Mouse (Mus musculus): ENCODE results near the gene Mpped2. TPM values are rescaled to one million over a fixed set of nuclear protein-coding genes. Genes with fewer than 3 reads are reported as not detected.
A peak's percentile ranks its signal among the peaks of the same experiment; 100 is the strongest.

The Mpped2 gene
- polyA plus RNA-seq, 1 experiment from 2014 or later, result 83.9 TPM

DNA sequence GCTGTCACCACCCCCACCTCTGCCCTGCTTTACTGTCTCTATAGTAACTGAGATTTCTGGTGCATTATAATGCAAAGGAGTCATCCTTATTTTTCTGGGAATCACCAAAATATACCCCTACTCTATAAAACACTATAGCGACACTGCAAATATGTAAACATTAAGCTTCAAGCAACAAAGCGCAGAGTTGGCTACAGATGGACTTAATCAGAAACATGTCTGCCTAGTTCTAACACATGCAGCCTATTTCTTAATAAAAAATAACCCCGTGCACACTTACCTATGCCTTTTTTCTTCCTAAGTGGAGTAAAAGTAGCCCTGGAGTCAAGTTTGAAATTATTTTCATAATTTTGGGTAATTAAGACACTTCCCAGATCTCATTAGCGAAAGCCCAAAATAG lies 144.2 kb downstream of the Mpped2 start:
- WGBS, result 87% methylated on average over 4 of the region's 4 CpGs
- no peak for DNase-seq (ENCODE audit: low spot score)
- H3K4me3 ChIP-seq (ENCODE audit: low read depth, low read length), result no peak overlapping the region
- H3K27me3 ChIP-seq (ENCODE audit: control insufficient read depth, insufficient read depth, low read length), result no peaks in the 10 kb centered on the region
- H3K4me2 ChIP-seq (ENCODE audit: low read depth), result no peak overlapping the region
- no peaks in the 10 kb centered on the region for H3K4me1 ChIP-seq (ENCODE audit: control insufficient read depth, insufficient read depth, low read length)
- ATAC-seq (ENCODE audit: insufficient read depth, low FRiP score, low TSS enrichment), result no peak
- H3K36me3 ChIP-seq (ENCODE audit: control insufficient read depth, insufficient read depth, low read length), result no peaks in the 10 kb centered on the region
- H3K9me3 ChIP-seq (ENCODE audit: control insufficient read depth, low read length), result no peaks in the 10 kb centered on the region
- no peak overlapping the region for H3K27ac ChIP-seq (ENCODE audit: low read depth, low read length)
- no peak overlapping the region for H3K9ac ChIP-seq (ENCODE audit: low read length)

- Histone ChIP-seq H3K4me1 (ENCODE audit: control insufficient read depth, insufficient read depth, low read length) (peaks cover 8% of the 10 kb centered on the region), H3K9ac (ENCODE audit: low read length) (no peak overlapping the region), H3K4me3 (ENCODE audit: low read depth, low read length) (no peak overlapping the region), H3K36me3 (ENCODE audit: control insufficient read depth, insufficient read depth, low read length) (no peaks in the 10 kb centered on the region), H3K4me2 (ENCODE audit: low read depth) (no peak overlapping the region), H3K27ac (ENCODE audit: low read depth, low read length) (no peak overlapping the region), H3K9me3 (ENCODE audit: control insufficient read depth, low read length) (no peaks in the 10 kb centered on the region), H3K27me3 (ENCODE audit: control insufficient read depth, insufficient read depth, low read length) (no peaks in the 10 kb centered on the region)
- ATAC-seq (ENCODE audit: insufficient read depth, low FRiP score, low TSS enrichment) (no peak), DNase-seq (ENCODE audit: low spot score) (no peak)
- WGBS, result 70% methylated on average over 9 of the region's 9 CpGs
Measured at GRCm38 (mm10) chr2:106844147-106844546, 151.1 kb downstream of the Mpped2 start.

GRCm38 (mm10) chr2:106844766-106845678 lies 152.0 kb downstream of the Mpped2 start:
- ATAC-seq (ENCODE audit: insufficient read depth, low FRiP score, low TSS enrichment), result no peak

DNA sequence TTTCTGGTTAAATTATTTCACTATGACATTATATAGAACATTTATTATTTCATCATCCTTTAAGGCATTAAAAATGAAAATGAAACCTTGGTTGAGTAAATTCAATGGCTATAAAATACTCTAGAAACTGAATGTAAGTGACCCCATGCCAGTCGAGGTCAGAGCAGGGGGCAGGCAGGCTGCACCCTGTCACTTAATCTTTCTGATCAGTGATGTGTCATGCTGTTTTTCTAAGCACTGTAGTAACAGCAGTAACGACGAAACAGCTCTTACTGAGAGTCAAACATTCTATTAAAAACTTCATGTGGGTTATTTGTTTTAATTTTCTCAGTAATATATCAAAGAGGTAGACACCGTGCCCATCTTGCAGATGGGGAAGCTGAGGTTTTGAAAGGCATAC lies 153.4 kb downstream of the Mpped2 start:
- ATAC-seq (ENCODE audit: insufficient read depth, low FRiP score, low TSS enrichment) (no peak), DNase-seq (ENCODE audit: low spot score) (no peak)
- no peaks in the 10 kb centered on the region for H3K36me3 ChIP-seq (ENCODE audit: control insufficient read depth, insufficient read depth, low read length)
- H3K9ac ChIP-seq (ENCODE audit: low read length), result no peak overlapping the region
- no peaks in the 10 kb centered on the region for H3K27me3 ChIP-seq (ENCODE audit: control insufficient read depth, insufficient read depth, low read length)
- 37% methylated on average over 4 of the region's 4 CpGs for WGBS
- no peak overlapping the region for H3K27ac ChIP-seq (ENCODE audit: low read depth, low read length)
- no peak overlapping the region for H3K4me3 ChIP-seq (ENCODE audit: low read depth, low read length)
- H3K9me3 ChIP-seq (ENCODE audit: control insufficient read depth, low read length), result no peaks in the 10 kb centered on the region
- H3K4me1 ChIP-seq (ENCODE audit: control insufficient read depth, insufficient read depth, low read length), result peaks cover 8% of the 10 kb centered on the region
- no peak overlapping the region for H3K4me2 ChIP-seq (ENCODE audit: low read depth)

More at GRCm38 (mm10) chr2:106844766-106845678, 152.0 kb downstream of the Mpped2 start:
- H3K27ac ChIP-seq (ENCODE audit: low read depth, low read length), result no peak overlapping the region
- H3K4me2 ChIP-seq (ENCODE audit: low read depth), result no peak overlapping the region
- H3K9me3 ChIP-seq (ENCODE audit: control insufficient read depth, low read length), result no peaks in the 10 kb centered on the region
- H3K36me3 ChIP-seq (ENCODE audit: control insufficient read depth, insufficient read depth, low read length), result no peaks in the 10 kb centered on the region
- peaks cover 8% of the 10 kb centered on the region for H3K4me1 ChIP-seq (ENCODE audit: control insufficient read depth, insufficient read depth, low read length)
- no peak overlapping the region for H3K4me3 ChIP-seq (ENCODE audit: low read depth, low read length)
- DNase-seq (ENCODE audit: low spot score), result no peak
- no peaks in the 10 kb centered on the region for H3K27me3 ChIP-seq (ENCODE audit: control insufficient read depth, insufficient read depth, low read length)
- WGBS, result 61% methylated on average over 10 of the region's 10 CpGs
- H3K9ac ChIP-seq (ENCODE audit: low read length), result no peak overlapping the region

GRCm38 (mm10) chr2:106849389-106849788 lies 156.3 kb downstream of the Mpped2 start:
- no peak overlapping the region for H3K4me2 ChIP-seq (ENCODE audit: low read depth)
- H3K9ac ChIP-seq (ENCODE audit: low read length), result no peak overlapping the region
- H3K27ac ChIP-seq (ENCODE audit: low read depth, low read length), result no peak overlapping the region
- H3K36me3 ChIP-seq (ENCODE audit: control insufficient read depth, insufficient read depth, low read length), result no peaks in the 10 kb centered on the region
- 54% methylated on average over 9 of the region's 9 CpGs for WGBS
- peaks cover 11% of the 10 kb centered on the region for H3K4me1 ChIP-seq (ENCODE audit: control insufficient read depth, insufficient read depth, low read length)
- ATAC-seq (ENCODE audit: insufficient read depth, low FRiP score, low TSS enrichment) (0 out of 2 replicates have a peak, but pooled peaks have one; percentile 21), DNase-seq (ENCODE audit: low spot score) (no peak)
- no peak overlapping the region for H3K4me3 ChIP-seq (ENCODE audit: low read depth, low read length)
- no peaks in the 10 kb centered on the region for H3K27me3 ChIP-seq (ENCODE audit: control insufficient read depth, insufficient read depth, low read length)
- no peaks in the 10 kb centered on the region for H3K9me3 ChIP-seq (ENCODE audit: control insufficient read depth, low read length)

- no peak overlapping the region for H3K4me3 ChIP-seq (ENCODE audit: low read depth, low read length)
- no peaks in the 10 kb centered on the region for H3K36me3 ChIP-seq (ENCODE audit: control insufficient read depth, insufficient read depth, low read length)
- no peak overlapping the region for H3K4me2 ChIP-seq (ENCODE audit: low read depth)
- H3K27me3 ChIP-seq (ENCODE audit: control insufficient read depth, insufficient read depth, low read length), result no peaks in the 10 kb centered on the region
- 87% methylated on average over 8 of the region's 8 CpGs for WGBS
- H3K27ac ChIP-seq (ENCODE audit: low read depth, low read length), result no peak overlapping the region
- peaks cover 27% of the 10 kb centered on the region for H3K4me1 ChIP-seq (ENCODE audit: control insufficient read depth, insufficient read depth, low read length)
- DNase-seq (ENCODE audit: low spot score) (no peak), ATAC-seq (ENCODE audit: insufficient read depth, low FRiP score, low TSS enrichment) (no peak)
- H3K9ac ChIP-seq (ENCODE audit: low read length), result no peak overlapping the region
- H3K9me3 ChIP-seq (ENCODE audit: control insufficient read depth, low read length), result no peaks in the 10 kb centered on the region
Measured at GRCm38 (mm10) chr2:106851515-106851914, 158.4 kb downstream of the Mpped2 start.

GRCm38 (mm10) chr2:106854213-106854612 lies 161.1 kb downstream of the Mpped2 start:
- DNase-seq (ENCODE audit: low spot score), result no peak
- 47% methylated on average over 4 of the region's 4 CpGs for WGBS
- Histone ChIP-seq H3K9ac (ENCODE audit: low read length) (no peak overlapping the region; the same call in 1 of the 2 replicates), H3K27ac (ENCODE audit: low read depth, low read length) (no peak overlapping the region; the same call in 1 of the 2 replicates), H3K36me3 (ENCODE audit: control insufficient read depth, insufficient read depth, low read length) (no peaks in the 10 kb centered on the region), H3K4me1 (ENCODE audit: control insufficient read depth, insufficient read depth, low read length) (peaks cover 33% of the 10 kb centered on the region), H3K27me3 (ENCODE audit: control insufficient read depth, insufficient read depth, low read length) (no peaks in the 10 kb centered on the region), H3K4me2 (ENCODE audit: low read depth) (no peak overlapping the region), H3K9me3 (ENCODE audit: control insufficient read depth, low read length) (no peaks in the 10 kb centered on the region), H3K4me3 (ENCODE audit: low read depth, low read length) (no peak overlapping the region)
- no peak for ATAC-seq (ENCODE audit: insufficient read depth, low FRiP score, low TSS enrichment)

DNA sequence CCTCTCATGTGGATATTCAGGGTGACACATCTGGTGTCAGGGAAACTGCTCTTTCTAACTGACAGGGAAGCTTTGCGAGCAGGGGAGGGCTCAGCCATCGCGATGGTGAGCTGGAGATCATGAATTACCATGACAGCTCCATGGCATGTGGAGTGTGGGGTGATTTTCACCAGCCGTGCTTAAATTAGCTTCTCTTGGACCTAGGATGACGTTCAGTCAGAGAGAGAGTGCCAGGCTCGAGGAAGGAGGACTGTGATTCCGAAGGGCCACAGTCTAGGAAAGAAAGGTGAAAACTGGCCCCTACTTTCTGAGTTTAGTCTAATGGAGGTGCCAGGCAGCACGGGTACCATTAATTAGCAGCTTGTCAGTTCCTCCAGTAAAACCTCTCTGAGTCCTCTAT lies 161.7 kb downstream of the Mpped2 start:
- ATAC-seq (ENCODE audit: insufficient read depth, low FRiP score, low TSS enrichment) (peak; percentile 25; the same call in 1 of the 2 replicates), DNase-seq (ENCODE audit: low spot score) (peak; percentile 38)
- H3K4me2 ChIP-seq (ENCODE audit: low read depth), result no peak overlapping the region

GRCm38 (mm10) chr2:106855184-106855583 lies 162.1 kb downstream of the Mpped2 start:
- WGBS, result 44% methylated on average over 13 of the region's 13 CpGs
- H3K4me1 ChIP-seq (ENCODE audit: control insufficient read depth, insufficient read depth, low read length), result peaks cover 33% of the 10 kb centered on the region
- no peaks in the 10 kb centered on the region for H3K9me3 ChIP-seq (ENCODE audit: control insufficient read depth, low read length)
- H3K9ac ChIP-seq (ENCODE audit: low read length), result no peak overlapping the region
- ATAC-seq (ENCODE audit: insufficient read depth, low FRiP score, low TSS enrichment) (no peak), DNase-seq (ENCODE audit: low spot score) (peak; percentile 38)
- H3K27me3 ChIP-seq (ENCODE audit: control insufficient read depth, insufficient read depth, low read length), result no peaks in the 10 kb centered on the region
- no peaks in the 10 kb centered on the region for H3K36me3 ChIP-seq (ENCODE audit: control insufficient read depth, insufficient read depth, low read length)
- no peak overlapping the region for H3K4me3 ChIP-seq (ENCODE audit: low read depth, low read length)
- H3K27ac ChIP-seq (ENCODE audit: low read depth, low read length), result no peak overlapping the region
- no peak overlapping the region for H3K4me2 ChIP-seq (ENCODE audit: low read depth)

More for the DNA sequence above, 161.7 kb downstream of the Mpped2 start:
- no peak overlapping the region for H3K27ac ChIP-seq (ENCODE audit: low read depth, low read length)
- H3K4me1 ChIP-seq (ENCODE audit: control insufficient read depth, insufficient read depth, low read length), result peaks cover 33% of the 10 kb centered on the region
- H3K27me3 ChIP-seq (ENCODE audit: control insufficient read depth, insufficient read depth, low read length), result no peaks in the 10 kb centered on the region
- WGBS, result 14% methylated on average over 8 of the region's 8 CpGs
- no peaks in the 10 kb centered on the region for H3K36me3 ChIP-seq (ENCODE audit: control insufficient read depth, insufficient read depth, low read length)
- H3K9me3 ChIP-seq (ENCODE audit: control insufficient read depth, low read length), result no peaks in the 10 kb centered on the region
- H3K9ac ChIP-seq (ENCODE audit: low read length), result no peak overlapping the region; the same call in 1 of the 2 replicates
- no peak overlapping the region for H3K4me3 ChIP-seq (ENCODE audit: low read depth, low read length)

Measured in neural tube, embryonic 11.5 days (tissue).